Mouse (Mus musculus) urinary bladder, adult 2 months (tissue): ENCODE measurements around the gene Vmn1r8. TPM values are rescaled to one million over a fixed set of nuclear protein-coding genes. Genes with fewer than 3 reads are reported as not detected.
"Not testable (repeated sequence)": the region's sequence is repeated elsewhere in the genome, so short reads cannot be mapped to it uniquely, and the experiment has no call there.

Source experiments
- DNase-seq: peaks from one replicate; pipeline ENCODE4 v3.0.0; 2022; ENCODE audit warnings: low spot score
- polyA plus RNA-seq: library from polyadenylated mRNA; depleted of rRNA; stranded (reverse); fragments of >200 nt; gene quantifications from 2 replicates; pipeline ENCODE4 v1.2.3, GENCODE M21; 2012; rRNA removed

Vmn1r8 gene
- polyA plus RNA-seq = not detected in 2 replicates

DNA sequence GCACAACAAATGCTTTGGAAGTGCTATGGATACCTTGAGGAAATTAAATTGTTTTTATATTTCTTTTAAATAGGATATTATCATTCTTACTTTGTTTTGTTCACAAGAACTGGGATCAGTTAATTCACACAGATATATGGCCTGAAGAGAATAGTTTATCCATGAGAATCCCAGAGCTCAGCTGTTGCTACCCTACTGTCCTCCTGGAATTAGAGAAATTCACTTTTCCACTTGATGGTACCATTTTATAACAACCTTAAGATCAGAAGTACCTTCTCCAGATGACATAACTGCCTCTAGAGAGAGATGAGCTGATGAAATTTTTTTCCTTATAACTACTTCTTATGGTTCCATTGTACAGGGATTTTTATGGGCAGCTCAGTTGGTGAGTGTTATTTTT, at the start of gene Vmn1r8:
TSS of gene Vmn1r8 (plus strand) at position 301 of the 400 bp plus-strand sequence.
- DNase-seq = no peak

DNA sequence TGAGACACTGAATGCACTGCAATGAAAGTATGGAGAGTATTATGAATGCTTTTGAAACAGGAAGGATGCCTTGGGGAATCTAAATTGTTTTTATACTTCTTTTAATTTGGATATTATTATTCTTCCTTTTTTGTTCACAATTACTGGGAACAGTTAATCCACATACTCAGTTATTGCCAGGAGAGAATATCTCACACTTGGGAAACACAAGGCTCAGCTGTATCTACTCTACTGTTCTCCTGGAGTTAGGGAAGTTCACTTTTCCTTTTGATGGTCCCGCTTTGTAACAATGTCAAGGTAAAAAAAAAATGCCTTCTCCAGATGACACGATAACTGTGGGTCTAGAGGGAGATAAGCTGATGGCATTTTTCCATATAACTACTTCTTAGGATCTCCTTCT, 35.1 kb upstream of the Vmn1r8 start, which contains the start of gene Vmn1r6:
TSS of gene Vmn1r6 (plus strand) at position 301 of the 400 bp plus-strand sequence.
- DNase-seq = no peak

DNA sequence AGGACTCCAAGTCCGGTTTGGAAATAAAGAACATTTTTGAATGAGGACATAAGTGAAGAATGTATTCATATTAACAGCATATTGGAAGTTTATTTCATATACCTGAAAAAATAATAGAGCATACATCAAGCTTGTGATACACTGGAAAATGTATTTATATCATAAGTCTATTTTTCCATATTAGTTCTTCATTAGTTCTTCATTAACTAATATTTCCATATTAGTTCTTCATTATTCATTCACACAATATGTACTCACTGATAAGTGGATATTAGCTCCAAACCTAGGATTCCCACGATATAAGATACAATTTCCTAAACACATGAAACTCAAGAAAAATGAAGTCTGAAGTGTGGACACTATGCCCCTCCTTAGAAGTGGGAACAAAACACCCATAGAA, 6.9 kb upstream of the Vmn1r8 start, which contains the start of gene Vmn1r7:
TSS of gene Vmn1r7 (minus strand) at position 101 of the 400 bp plus-strand sequence.
- DNase-seq = not testable (repeated sequence)

DNA sequence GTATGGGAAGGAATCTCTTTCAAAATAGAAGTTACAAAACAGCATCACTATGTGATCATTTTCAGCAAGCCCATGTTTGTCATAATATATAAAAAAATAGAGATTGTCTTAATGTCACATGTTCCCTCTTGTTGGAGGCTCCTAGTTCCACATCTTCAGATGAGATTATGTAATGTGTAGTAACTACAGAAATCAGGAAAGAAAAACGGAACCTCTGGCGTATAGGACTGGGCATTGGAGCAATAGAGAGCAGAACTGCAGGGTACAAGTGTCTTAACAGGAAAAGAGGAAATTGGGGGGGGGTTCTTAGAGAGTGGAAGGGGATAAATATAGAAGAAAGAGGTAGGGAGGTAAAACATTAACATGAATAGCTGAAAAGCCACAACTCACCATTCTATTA, 2.6 kb downstream of the Vmn1r8 start:
- DNase-seq = no peak

DNA sequence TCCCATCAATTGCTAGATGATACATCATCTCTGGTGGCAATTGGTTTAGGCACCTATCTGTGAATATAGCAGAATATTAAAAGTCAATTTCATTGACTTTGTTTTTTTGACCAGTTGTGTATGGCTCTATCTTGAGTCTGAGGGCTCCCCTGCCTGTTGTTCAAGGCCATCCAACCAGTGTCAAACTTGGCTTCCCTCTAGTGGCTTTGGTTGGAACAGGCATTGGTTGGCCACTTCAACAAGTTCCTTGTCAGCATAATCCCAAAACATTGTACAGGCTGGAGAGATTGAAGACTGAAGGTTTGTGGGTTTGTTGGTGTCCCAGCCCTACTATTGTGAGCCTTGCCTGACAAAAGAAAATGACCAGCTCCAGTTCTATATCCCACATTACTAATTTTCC, 31.6 kb downstream of the Vmn1r8 start:
- no peak for DNase-seq

DNA sequence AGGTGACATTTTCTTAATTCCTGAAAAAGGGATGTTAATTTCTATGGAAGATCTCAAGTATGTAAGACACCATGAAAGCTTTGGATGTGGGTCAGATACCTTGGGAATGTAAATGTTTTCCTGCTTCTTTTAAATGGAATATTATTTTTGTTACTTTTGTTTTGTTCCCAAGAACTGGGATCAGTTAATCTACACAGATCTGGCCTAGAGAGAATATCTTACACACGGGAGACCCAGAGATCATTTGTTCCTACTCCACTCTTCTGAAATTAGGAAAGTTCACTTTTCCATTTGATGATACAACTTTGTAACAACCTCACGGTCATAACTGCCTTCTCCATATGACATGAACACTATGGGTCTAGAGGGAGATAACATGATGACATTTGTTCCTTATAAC, 34.4 kb downstream of the Vmn1r8 start, which contains the start of gene Vmn1r9:
TSS of gene Vmn1r9 (plus strand) at position 301 of the 400 bp plus-strand sequence.
- DNase-seq = no peak

Other genes with a start within 250 kb of the Vmn1r8 start
- gene Kbtbd2, start 234.5 kb upstream of the Vmn1r8 start, polyA plus RNA-seq = 20.2 and 21.2 TPM in 2 replicates
- 130 and 159 TPM in 2 replicates for gene Fkbp9, start 200.2 kb upstream of the Vmn1r8 start, polyA plus RNA-seq
- gene Nt5c3, start 108.4 kb upstream of the Vmn1r8 start, polyA plus RNA-seq = 24.3 and 29.7 TPM in 2 replicates
- 0.26 and 0.32 TPM in 2 replicates for gene Vmn1r4, start 108.3 kb upstream of the Vmn1r8 start, polyA plus RNA-seq
- gene Vmn1r5, start 62.0 kb upstream of the Vmn1r8 start, polyA plus RNA-seq = 0.07 TPM in 1 of 2 replicates, not detected in the other
- not detected in 2 replicates for gene Vmn1r6, start 35.0 kb upstream of the Vmn1r8 start, polyA plus RNA-seq
- not detected in 2 replicates for gene Vmn1r7, start 7.0 kb upstream of the Vmn1r8 start, polyA plus RNA-seq
- not detected in 2 replicates for gene Vmn1r9, start 34.5 kb downstream of the Vmn1r8 start, polyA plus RNA-seq
- gene Vmn1r10, start 77.2 kb downstream of the Vmn1r8 start, polyA plus RNA-seq = not detected in 2 replicates
- not detected in 2 replicates for gene Vmn1r11, start 101.2 kb downstream of the Vmn1r8 start, polyA plus RNA-seq
- gene Vmn1r12, start 124.6 kb downstream of the Vmn1r8 start, polyA plus RNA-seq = not detected in 2 replicates
- not detected in 2 replicates for gene Vmn1r13, start 171.0 kb downstream of the Vmn1r8 start, polyA plus RNA-seq
- not detected in 2 replicates for gene Vmn1r14, start 199.4 kb downstream of the Vmn1r8 start, polyA plus RNA-seq
- not detected in 2 replicates for gene Vmn1r15, start 225.7 kb downstream of the Vmn1r8 start, polyA plus RNA-seq